Mouse (Mus musculus) left cerebral cortex, adult 9 months (tissue): ENCODE results near the gene Gm29110.
"Not testable (repeated sequence)": the region's sequence is repeated elsewhere in the genome, so short reads cannot be mapped to it uniquely, and the experiment has no call there.

ENCODE experiments used
- DNase-seq, 2 experiments: peaks; one replicate each; pipeline ENCODE4 v3.0.0; 2022; ENCODE audit warnings: low spot score in 2 of 2

The Gm29110 gene

GRCm38 (mm10) chrY:74470231-74470630 lies at the start of gene Gm29110:
Gene Gm29110 (plus strand): TSS chrY:74470531.
- not testable (repeated sequence) for DNase-seq
